Mouse (Mus musculus): ENCODE results near the gene Spink4.
A peak's percentile ranks its signal among the peaks of the same experiment; 100 is the strongest.

Gene Spink4

DNA sequence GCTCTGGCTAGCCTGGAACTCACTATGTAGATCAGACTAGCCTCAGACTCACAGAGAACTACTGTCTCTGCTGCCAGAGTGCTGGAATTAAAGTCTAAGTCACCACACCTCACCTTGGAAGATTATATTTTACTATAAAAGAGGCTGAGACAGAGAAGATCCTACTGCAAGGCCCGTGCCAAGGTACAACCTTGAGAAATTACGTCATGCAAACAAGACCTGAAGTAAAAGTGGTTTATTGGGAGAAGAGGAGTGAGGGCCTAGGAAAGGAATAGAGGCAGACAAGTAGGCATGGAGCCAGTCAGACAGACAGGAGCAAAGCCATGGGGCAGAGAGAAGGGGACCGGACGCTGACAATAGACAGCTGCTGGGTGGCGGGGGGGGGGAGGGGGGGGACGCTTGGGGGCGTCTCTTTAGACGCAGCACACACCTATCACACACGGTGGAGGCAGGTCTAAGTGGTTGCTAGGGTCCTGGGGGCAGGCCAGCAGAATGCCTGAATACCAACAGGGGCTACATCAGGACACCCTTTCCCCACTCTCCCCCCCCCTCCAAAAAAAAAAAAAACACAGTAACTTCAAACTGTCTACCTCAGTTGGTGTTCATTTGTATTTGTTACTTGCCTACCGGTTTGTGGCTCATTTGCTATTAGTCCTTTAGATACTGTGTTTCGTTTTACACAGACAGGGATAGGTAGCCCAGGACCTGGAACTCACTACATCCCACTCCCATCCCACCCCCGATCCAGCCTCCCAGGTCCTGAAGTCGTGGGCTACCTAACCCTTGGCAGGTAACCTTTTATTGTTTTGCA lies 50.1 kb downstream of the Spink4 start:
- peak; percentile 5 for DNase-seq

- no peak for DNase-seq
Measured at GRCm38 (mm10) chr4:40970592-40970841, 50.7 kb downstream of the Spink4 start.

DNA sequence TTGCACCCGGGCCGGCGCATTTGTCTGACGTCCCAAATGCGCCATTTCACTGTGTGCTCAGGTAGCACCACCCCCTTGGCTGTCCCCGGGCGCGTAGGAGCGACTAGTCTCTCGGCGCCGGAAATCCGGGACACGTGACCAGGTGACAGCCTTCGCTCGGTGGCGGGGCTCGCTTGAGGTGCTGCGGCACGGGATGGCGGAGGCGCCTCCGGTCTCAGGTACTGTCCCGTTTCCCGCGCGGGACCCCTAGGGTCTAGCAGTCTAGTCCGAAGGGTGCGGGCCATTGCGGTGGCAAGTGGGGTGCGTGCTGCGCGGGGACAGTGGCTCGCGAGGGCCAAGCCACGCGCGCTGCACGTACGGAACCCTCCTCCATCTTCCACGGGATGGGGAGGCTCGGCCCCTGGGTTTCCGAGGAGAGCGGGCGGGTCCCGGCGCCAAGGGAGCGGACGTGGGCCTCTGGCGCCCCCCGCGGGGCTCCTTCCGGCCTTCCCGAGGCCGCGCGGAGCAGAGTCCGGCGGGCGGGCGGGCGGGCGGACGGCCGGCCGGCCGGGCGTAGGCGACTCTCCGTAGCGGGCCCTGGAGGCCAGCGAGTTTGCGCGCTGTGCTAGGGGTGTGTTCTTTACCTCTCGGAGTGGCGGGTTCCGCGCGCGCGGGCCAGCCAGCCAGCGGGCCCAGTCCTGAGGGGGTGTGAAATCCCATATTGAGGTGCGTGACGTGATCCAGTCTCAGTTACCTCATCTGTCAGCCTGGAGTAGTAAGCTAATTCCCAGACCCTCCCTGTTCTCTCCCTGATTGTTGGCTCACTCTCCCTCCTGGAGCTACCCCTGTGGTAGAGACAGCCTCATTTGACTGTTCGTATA lies 51.2 kb downstream of the Spink4 start, which contains the start of gene Nfx1:
Gene Nfx1 (plus strand): TSS at position 65 of the 860 bp plus-strand sequence.
- DNase-seq: peak; percentile 97

- DNase-seq: peak; percentile 63
Measured at GRCm38 (mm10) chr4:40971744-40972143, 51.9 kb downstream of the Spink4 start.

- no peak for DNase-seq
Measured at GRCm38 (mm10) chr4:40974011-40974410, 54.2 kb downstream of the Spink4 start.

DNA sequence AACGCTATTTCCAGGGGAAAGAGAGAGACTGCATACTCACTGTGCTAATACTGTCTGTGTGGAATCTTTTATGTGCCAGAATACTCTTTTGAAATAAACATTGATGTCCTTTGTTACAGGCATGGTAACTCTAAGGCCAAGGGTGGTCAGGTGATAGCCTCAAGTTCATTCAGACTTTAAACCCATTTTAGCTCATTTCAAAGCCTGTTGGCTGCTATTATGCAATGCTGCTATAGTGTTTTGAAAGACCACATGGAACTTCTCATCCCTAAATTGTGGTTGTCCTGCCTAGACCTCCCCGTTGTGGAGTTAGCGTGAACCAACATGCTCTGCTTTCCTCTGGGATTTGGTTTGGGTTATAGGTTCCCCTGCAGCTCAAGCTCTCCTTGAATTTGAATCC lies 55.8 kb downstream of the Spink4 start:
- DNase-seq: no peak

DNA sequence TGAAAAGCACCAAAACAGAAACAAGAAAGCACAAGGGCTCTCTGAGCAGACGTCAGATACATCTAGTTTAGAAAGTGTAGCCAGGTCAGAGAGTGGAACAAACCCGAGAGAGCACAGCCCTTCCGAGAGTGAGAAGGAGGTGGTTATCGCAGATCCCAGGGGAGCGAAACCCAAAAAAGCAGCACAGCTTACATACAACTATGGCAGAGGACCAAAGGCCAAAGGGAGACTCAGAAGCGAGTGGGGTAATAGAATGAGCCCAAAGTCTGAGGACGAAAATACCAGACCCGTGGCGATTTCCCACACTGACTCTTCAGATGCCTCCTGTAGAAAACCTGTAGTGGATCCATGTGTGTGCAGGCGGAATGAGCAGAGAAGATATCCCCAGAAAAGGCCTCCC lies 56.8 kb downstream of the Spink4 start:
- no peak for DNase-seq

DNA sequence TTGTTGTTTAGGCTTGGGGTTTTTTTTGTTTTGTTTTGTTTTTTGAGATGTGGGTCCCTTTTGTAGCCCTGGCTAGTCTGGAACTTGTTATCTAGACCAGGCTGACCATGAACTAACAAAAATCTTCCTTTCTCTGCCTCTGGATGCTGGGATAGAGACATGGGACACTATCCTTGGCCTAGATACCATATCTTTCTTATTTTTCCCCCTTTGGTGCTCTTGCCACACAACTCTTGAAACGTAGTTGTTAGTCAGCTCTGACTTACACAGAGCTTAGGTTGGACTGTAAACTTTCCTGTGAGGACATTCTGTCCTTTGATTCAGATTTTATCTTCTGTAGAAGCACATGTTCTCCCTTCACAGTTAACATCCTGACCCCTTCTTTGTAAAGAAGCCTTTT lies 59.6 kb downstream of the Spink4 start:
- DNase-seq: no peak
